Mouse (Mus musculus) cortical plate, adult 2 months (tissue): Measurements from ENCODE around the gene Cnot6l.

Source experiments
- CTCF ChIP-seq: fragments of 200-500 bp; IDR thresholded peaks from 2 replicates; pipeline ENCODE4 v1.5.1; 2011; ENCODE audit warnings: mild to moderate bottlenecking, control low read depth, low read length; ENCODE audit not compliant: insufficient read depth; ENCODE audit errors: extremely low read depth
- POLR2A ChIP-seq: fragments of 200-500 bp; IDR thresholded peaks from 2 replicates; pipeline ENCODE4 v1.6.1; 2011; ENCODE audit warnings: mild to moderate bottlenecking, low read length, control low read depth; ENCODE audit not compliant: insufficient read depth; ENCODE audit errors: extremely low read depth

- TF ChIP-seq CTCF (no peak), POLR2A (no peak)
Observed at GRCm38 (mm10) chr5:96039188-96039840, 124.7 kb downstream of the Cnot6l start.
